Mouse (Mus musculus) cerebral cortex, adult 2 months (tissue): ENCODE data around the gene Tyrp1.

Source experiments
- WGBS: fragments of 180-500 bp; shearing (Covaris S2); methylation state at CpG from one replicate; pipeline ENCODE4 v1.1.7; 2018; 5-methylcytosine and 5-hydroxymethylcytosine counted together

Gene Tyrp1

GRCm38 (mm10) chr4:80834050-80834449 lies at the start of gene Tyrp1:
TSS of gene Tyrp1 (plus strand) at chr4:80834123.
- WGBS, result 49% methylated on average over 3 of the region's 3 CpGs

GRCm38 (mm10) chr4:80788339-80788738 lies 45.6 kb upstream of the Tyrp1 start:
- WGBS, result 78% methylated on average over 1 of the region's 1 CpGs

GRCm38 (mm10) chr4:80821945-80822344 lies 12.0 kb upstream of the Tyrp1 start:
- WGBS, result 86% methylated on average over 3 of the region's 3 CpGs

- WGBS, result 42% methylated on average over 2 of the region's 2 CpGs
These were observed 5.7 kb upstream of the Tyrp1 start for GRCm38 (mm10) chr4:80828232-80828631.

GRCm38 (mm10) chr4:80839317-80839716 lies 5.4 kb downstream of the Tyrp1 start:
- 50% methylated on average over 4 of the region's 4 CpGs for WGBS

- 57% methylated on average over 1 of the region's 1 CpGs for WGBS
These were observed 8.1 kb downstream of the Tyrp1 start for GRCm38 (mm10) chr4:80841980-80842379.

- 67% methylated on average over 3 of the region's 3 CpGs for WGBS
These were observed 12.1 kb downstream of the Tyrp1 start for GRCm38 (mm10) chr4:80846052-80846451.

- 71% methylated on average over 7 of the region's 7 CpGs for WGBS
These were observed 18.9 kb downstream of the Tyrp1 start for GRCm38 (mm10) chr4:80852590-80853425.

GRCm38 (mm10) chr4:80855495-80855894 lies 21.6 kb downstream of the Tyrp1 start:
- WGBS, result 51% methylated on average over 9 of the region's 9 CpGs

GRCm38 (mm10) chr4:80862962-80863361 lies 29.0 kb downstream of the Tyrp1 start:
- WGBS, result 66% methylated on average over 9 of the region's 9 CpGs

GRCm38 (mm10) chr4:80863906-80864305 lies 30.0 kb downstream of the Tyrp1 start:
- WGBS, result 58% methylated on average over 7 of the region's 7 CpGs

- 2% methylated on average over 17 of the region's 17 CpGs for WGBS
These were observed 30.6 kb downstream of the Tyrp1 start for GRCm38 (mm10) chr4:80864511-80864922.

GRCm38 (mm10) chr4:80866065-80866464 lies 32.1 kb downstream of the Tyrp1 start:
- WGBS, result 7% methylated on average over 5 of the region's 5 CpGs

GRCm38 (mm10) chr4:80869598-80869997 lies 35.7 kb downstream of the Tyrp1 start:
- 30% methylated on average over 2 of the region's 2 CpGs for WGBS

- WGBS, result 34% methylated on average over 6 of the region's 6 CpGs
These were observed 39.1 kb downstream of the Tyrp1 start for GRCm38 (mm10) chr4:80872847-80873644.

GRCm38 (mm10) chr4:80874121-80874859 lies 40.4 kb downstream of the Tyrp1 start:
- 75% methylated on average over 5 of the region's 5 CpGs for WGBS

- WGBS, result 82% methylated on average over 4 of the region's 4 CpGs
These were observed 41.1 kb downstream of the Tyrp1 start for GRCm38 (mm10) chr4:80875055-80875454.

- WGBS, result 88% methylated on average over 1 of the region's 1 CpGs
These were observed 48.2 kb downstream of the Tyrp1 start for GRCm38 (mm10) chr4:80881996-80882599.

GRCm38 (mm10) chr4:80886631-80887030 lies 52.7 kb downstream of the Tyrp1 start:
- 64% methylated on average over 4 of the region's 4 CpGs for WGBS

- 96% methylated on average over 6 of the region's 6 CpGs for WGBS
These were observed 57.1 kb downstream of the Tyrp1 start for GRCm38 (mm10) chr4:80891004-80891403.

- 76% methylated on average over 4 of the region's 4 CpGs for WGBS
These were observed 61.5 kb downstream of the Tyrp1 start for GRCm38 (mm10) chr4:80895278-80895894.
